Comparison of ENCODE assay signal across 24 mouse cellular contexts in genomic region chr3:130827934-130828333, GRCm38 (mm10).
DNase-seq lines count a peak whose midpoint lies in the region; ATAC-seq and TF ChIP-seq lines count a peak whose summit lies in the region.
"Had no signal": no experiment of that assay in that cellular context is flagged by ENCODE, and none has a peak within 500 bp of the region (broad histone marks: within the 10 kb centered on the region; RNA-seq: fewer than 3 reads in every experiment).

No protein-coding gene starts in this region.

- peak; percentile 49 for DNase-seq in lung, postnatal 10 days
- no peak for DNase-seq in lung, adult 2 months
- DNase-seq in MN1 (ENCODE audit: low spot score) = peak; percentile 54
- peak; percentile 82 for DNase-seq in adipocyte (ENCODE audit: low spot score)
- DNase-seq in midbrain, postnatal 0 days (ENCODE audit: low spot score) = no peak
- DNase-seq in liver = no peak
- DNase-seq: cerebellum, adult 9-11 months; embryo, embryonic 11 days; kidney, adult 2 months; kidney, postnatal 36 days; liver, embryonic 13.5 days; lung, adult 18-20 months; midbrain, embryonic 14.5 days; thymus, adult 2 months; thymus, postnatal 4 days had no signal

- H3K36me3 ChIP-seq in myocyte (ENCODE audit: control insufficient read depth, insufficient read depth) = no peaks in the 10 kb centered on the region
- H3K36me3 ChIP-seq in midbrain, postnatal 0 days (ENCODE audit: insufficient read depth, low read length) = no peaks in the 10 kb centered on the region
- H3K36me3 ChIP-seq: embryonic facial prominence, embryonic 13.5 days; heart, embryonic 10.5 days; heart, embryonic 15.5 days; liver, embryonic 13.5 days; neural tube, embryonic 13.5 days had no signal

- whole genome bisulfite sequencing in lung, adult 2 months = 53% methylated on average over 4 of the region's 4 CpGs
- 82% methylated on average over 4 of the region's 4 CpGs for WGBS in midbrain, postnatal 0 days

- no peaks in the 10 kb centered on the region for H3K4me1 ChIP-seq in lung, adult 2 months (ENCODE audit: control insufficient read depth, insufficient read depth, low read length)
- no peaks in the 10 kb centered on the region for H3K4me1 ChIP-seq in midbrain, postnatal 0 days (ENCODE audit: insufficient read depth, low read length)
- H3K4me1 ChIP-seq: neural tube, embryonic 13.5 days had no signal

- H3K4me2 ChIP-seq in myocyte (ENCODE audit: low read depth) = no peak overlapping the region
- no peak overlapping the region for H3K4me2 ChIP-seq in midbrain, postnatal 0 days (ENCODE audit: low read depth, low read length, poor library complexity, severe bottlenecking)
- H3K4me2 ChIP-seq: embryonic facial prominence, embryonic 13.5 days; heart, embryonic 15.5 days; liver, embryonic 13.5 days; neural tube, embryonic 13.5 days had no signal

- H3K4me3 ChIP-seq in lung, adult 2 months (replicated peaks; ENCODE audit: extremely low read depth, low read depth, low read length) = no peak overlapping the region
- H3K4me3 ChIP-seq in myocyte = no peak overlapping the region
- no peak overlapping the region for H3K4me3 ChIP-seq in midbrain, postnatal 0 days (ENCODE audit: low read depth, low read length)
- H3K4me3 ChIP-seq: embryonic facial prominence, embryonic 13.5 days; heart, embryonic 10.5 days; heart, embryonic 15.5 days; layer of hippocampus, adult 2 months; liver, embryonic 13.5 days; neural tube, embryonic 13.5 days had no signal

- TF ChIP-seq CTCF in lung, adult 2 months (IDR thresholded peaks at IDR 0.05; ENCODE audit: insufficient read depth, low read length) = no peak
- TF ChIP-seq CTCF in midbrain, postnatal 0 days (IDR thresholded peaks at IDR 0.05) = no peak

- no peak overlapping the region for H3ac ChIP-seq in myocyte (ENCODE audit: control insufficient read depth, insufficient read length)

- no peak for ATAC-seq in midbrain, postnatal 0 days (ENCODE audit: low FRiP score)
- ATAC-seq: forebrain, embryonic 16.5 days; hindbrain, embryonic 16.5 days had no signal

- no peaks in the 10 kb centered on the region for H3K79me2 ChIP-seq in myocyte (ENCODE audit: control insufficient read depth, insufficient read depth)

- H3K9ac ChIP-seq in midbrain, postnatal 0 days (replicated peaks; ENCODE audit: low read length, poor library complexity, severe bottlenecking) = no peak overlapping the region
- H3K9ac ChIP-seq: embryonic facial prominence, embryonic 13.5 days; heart, embryonic 15.5 days; liver, embryonic 13.5 days; neural tube, embryonic 13.5 days had no signal

- TF ChIP-seq POLR2A in lung, adult 2 months (IDR thresholded peaks at IDR 0.05; ENCODE audit: borderline replicate concordance, extremely low read depth, low read depth, low read length) = no peak
- no peak for TF ChIP-seq POLR2A in myocyte (IDR thresholded peaks at IDR 0.05; ENCODE audit: insufficient read length, low read depth)

- H3K9me3 ChIP-seq in midbrain, postnatal 0 days (ENCODE audit: low read length) = no peaks in the 10 kb centered on the region
- H3K9me3 ChIP-seq: embryonic facial prominence, embryonic 13.5 days; heart, embryonic 10.5 days; heart, embryonic 15.5 days; liver, embryonic 13.5 days; neural tube, embryonic 13.5 days had no signal

- no peaks in the 10 kb centered on the region for H3K27me3 ChIP-seq in myocyte (ENCODE audit: control insufficient read depth, insufficient read depth, insufficient read length)
- H3K27me3 ChIP-seq in midbrain, postnatal 0 days (ENCODE audit: insufficient read depth, low read length) = no peaks in the 10 kb centered on the region
- H3K27me3 ChIP-seq: embryonic facial prominence, embryonic 13.5 days; heart, embryonic 15.5 days; liver, embryonic 13.5 days; neural tube, embryonic 13.5 days had no signal

- H3K27ac ChIP-seq in midbrain, postnatal 0 days (ENCODE audit: low read depth, low read length) = no peak overlapping the region
- H3K27ac ChIP-seq: embryonic facial prominence, embryonic 13.5 days; heart, embryonic 10.5 days; heart, embryonic 15.5 days; layer of hippocampus, adult 2 months; liver, embryonic 13.5 days; macrophage; neural tube, embryonic 13.5 days had no signal

TF ChIP-seq in myocyte, 11 proteins besides CTCF, POLR2A, EP300 and RAD21:
- TF ChIP-seq MAX (IDR thresholded peaks at IDR 0.05; ENCODE audit: low read depth) = no peak
- TF ChIP-seq MYOD1 (IDR thresholded peaks at IDR 0.05; ENCODE audit: control insufficient read depth in 1 of 3, insufficient read length in 2 of 3, low read depth in 2 of 3) = peak in 1 of 3 experiments; percentile 46
- peak; percentile 73 for TF ChIP-seq CEBPB (IDR thresholded peaks at IDR 0.05; ENCODE audit: insufficient read depth, poor library complexity, severe bottlenecking)
- no peak for TF ChIP-seq MYOG (IDR thresholded peaks at IDR 0.05; ENCODE audit: control insufficient read depth in 1 of 3, insufficient read depth in 1 of 3, insufficient read length in 2 of 3, low read depth in 2 of 3)

Comparison
In these comparisons a context has a peak if more than half of its experiments do, and no peak if none do; other contexts are left out.
1. DNase-seq: peak in lung, postnatal 10 days (single experiment), MN1 (single experiment) and adipocyte (single experiment); none in lung, adult 2 months (single experiment), midbrain, postnatal 0 days (single experiment) and liver (single experiment).